Mouse (Mus musculus): Measurements from ENCODE around the gene Acot13.

- no peak for TF ChIP-seq CTCF (IDR thresholded peaks at IDR 0.05; ENCODE audit: low read depth, low read length)
- no peak for TF ChIP-seq GATA1 (IDR thresholded peaks at IDR 0.05; ENCODE audit: borderline replicate concordance, low read length)
- TF ChIP-seq POLR2AphosphoS5 (IDR thresholded peaks at IDR 0.05; ENCODE audit: insufficient replicate concordance, low read depth, low read length): no peak
- TF ChIP-seq TAL1 (conservative IDR thresholded peaks at IDR 0.05; ENCODE audit: low read depth, low read length): no peak
- no peak for TF ChIP-seq GATA2 (IDR thresholded peaks at IDR 0.05; ENCODE audit: borderline replicate concordance, low read depth, low read length)
These were observed 25.3 kb downstream of the Acot13 start for GRCm38 (mm10) chr13:24806079-24806478.

Data from G1E (cell line).